Mouse (Mus musculus) neural tube, embryonic 15.5 days (tissue): ENCODE data around the gene Serpini2. TPM values are rescaled to one million over a fixed set of nuclear protein-coding genes. Genes with fewer than 3 reads are reported as not detected.

Experiments
- ATAC-seq: fragments of 200-750 bp; cut with Nextera tagmentation; 2 replicates; pipeline ENCODE4 v1.8.0; 2017; ENCODE audit warnings: mild to moderate bottlenecking, moderate TSS enrichment, moderate library complexity; ENCODE audit not compliant: low FRiP score
- H3K27ac ChIP-seq: fragments of 300-500 bp; sonication (generic); replicated peaks from 2 replicates; pipeline ENCODE4 v1.5.1; 2015; ENCODE audit warnings: mild to moderate bottlenecking, inconsistent platforms
- H3K27me3 ChIP-seq: fragments of 300-500 bp; sonication (generic); replicated peaks from 2 replicates; pipeline ENCODE4 v1.6.1; 2015; ENCODE audit warnings: inconsistent platforms
- H3K36me3 ChIP-seq: fragments of 300-500 bp; sonication (generic); 2 replicates; pipeline ENCODE4 v1.6.1; 2015; ENCODE audit warnings: inconsistent platforms
- H3K4me1 ChIP-seq: fragments of 300-500 bp; sonication (generic); 2 replicates; pipeline ENCODE4 v1.6.1; 2015; ENCODE audit warnings: inconsistent platforms
- H3K4me2 ChIP-seq: fragments of 300-500 bp; sonication (generic); 2 replicates; pipeline ENCODE4 v1.6.1; 2015; ENCODE audit warnings: inconsistent platforms, mild to moderate bottlenecking, moderate library complexity
- H3K4me3 ChIP-seq: fragments of 300-500 bp; sonication (generic); replicated peaks from 2 replicates; pipeline ENCODE4 v1.5.1; 2015; ENCODE audit warnings: mild to moderate bottlenecking, inconsistent platforms
- H3K9ac ChIP-seq: fragments of 300-500 bp; sonication (generic); replicated peaks from 2 replicates; pipeline ENCODE4 v1.6.1; 2015; ENCODE audit warnings: mild to moderate bottlenecking, inconsistent platforms
- H3K9me3 ChIP-seq: fragments of 300-500 bp; sonication (generic); replicated peaks from 2 replicates; pipeline ENCODE4 v1.6.1; 2016; ENCODE audit warnings: inconsistent platforms
- WGBS: fragments of 180-500 bp; shearing (Covaris S2); methylation state at CpG from one replicate; pipeline ENCODE4 v1.1.7; 2015; ENCODE audit warnings: mixed read lengths; 5-methylcytosine and 5-hydroxymethylcytosine counted together
- polyA plus RNA-seq: library from polyadenylated mRNA; unstranded; fragments of >200 nt; fragmentation: Nextera tagmentation; extraction: Ambion mirVana; gene quantifications from 2 replicates; pipeline ENCODE4 v1.2.1, GENCODE M21; 2015

Gene Serpini2
- polyA plus RNA-seq, 1 experiment from 2014 or later, result not detected

DNA sequence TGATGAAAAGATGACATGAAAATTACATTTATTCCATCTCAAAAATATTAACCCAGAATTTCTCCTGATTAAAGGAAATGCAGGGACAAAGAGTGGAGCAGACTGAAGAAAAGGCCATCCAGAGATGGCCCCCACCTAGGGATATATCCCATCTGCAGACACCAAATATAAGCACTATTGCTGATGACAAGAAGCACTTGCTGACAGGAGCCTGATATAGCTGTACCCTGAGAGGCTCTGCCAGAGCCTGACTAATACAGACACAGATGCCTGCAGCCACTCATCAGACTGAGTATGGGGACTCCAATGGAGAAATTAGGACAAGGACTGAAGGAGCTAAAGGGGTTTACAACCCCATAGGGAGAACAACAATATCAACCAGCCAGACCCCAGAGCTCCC is 5.2 kb upstream of the Serpini2 start:
- Histone ChIP-seq H3K4me1 (no peaks in the 10 kb centered on the region), H3K9ac (no peak overlapping the region), H3K4me3 (no peak overlapping the region), H3K27me3 (no peaks in the 10 kb centered on the region), H3K36me3 (no peaks in the 10 kb centered on the region), H3K27ac (no peak overlapping the region), H3K9me3 (no peaks in the 10 kb centered on the region), H3K4me2 (no peak overlapping the region)
- no peak for ATAC-seq

DNA sequence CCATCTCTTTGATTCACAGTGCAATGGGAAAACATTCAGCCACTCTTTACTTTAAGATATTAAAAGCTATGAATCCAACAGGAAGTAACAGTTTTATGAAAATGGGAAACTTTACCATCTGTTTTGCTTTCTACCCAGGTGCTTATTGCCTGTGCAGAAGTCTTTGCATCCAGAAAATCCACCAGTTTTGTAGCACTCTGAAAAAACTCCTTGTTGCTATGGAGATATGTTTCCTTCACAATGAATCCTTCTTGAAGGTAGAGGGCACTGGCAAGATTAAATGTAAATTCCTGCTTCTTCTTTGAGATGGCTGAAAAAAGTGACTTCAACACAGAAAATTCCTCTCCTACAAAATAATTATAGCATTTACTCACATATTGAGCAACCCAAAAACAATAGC is 10.5 kb downstream of the Serpini2 start:
- no peak overlapping the region for H3K9ac ChIP-seq
- H3K4me3 ChIP-seq, result no peak overlapping the region
- H3K27ac ChIP-seq, result no peak overlapping the region
- no peaks in the 10 kb centered on the region for H3K27me3 ChIP-seq
- no peaks in the 10 kb centered on the region for H3K36me3 ChIP-seq
- no peaks in the 10 kb centered on the region for H3K9me3 ChIP-seq
- no peak overlapping the region for H3K4me2 ChIP-seq
- no peak for ATAC-seq
- H3K4me1 ChIP-seq, result no peaks in the 10 kb centered on the region

DNA sequence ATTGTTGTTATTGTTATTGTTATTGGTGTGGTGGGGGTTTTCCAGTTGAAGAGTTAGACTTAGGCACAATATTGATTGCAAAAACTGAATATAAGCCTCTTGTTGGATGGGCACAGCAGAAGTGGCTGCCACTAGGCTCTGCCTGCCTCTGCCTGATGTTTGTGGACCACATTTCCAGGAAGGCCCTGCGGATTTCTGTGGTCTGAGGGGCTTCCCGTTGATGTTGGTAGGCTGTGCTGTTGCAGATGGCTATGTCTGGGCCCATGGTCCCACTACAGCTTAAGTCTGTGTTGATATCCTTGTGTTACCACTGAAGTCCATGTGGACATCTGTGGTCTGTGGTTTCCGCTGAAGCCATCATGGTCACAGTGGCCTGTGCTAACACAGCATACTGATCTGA is 50.2 kb downstream of the Serpini2 start:
- no peaks in the 10 kb centered on the region for H3K4me1 ChIP-seq
- no peaks in the 10 kb centered on the region for H3K36me3 ChIP-seq
- H3K4me2 ChIP-seq, result no peak overlapping the region
- H3K27me3 ChIP-seq, result no peaks in the 10 kb centered on the region
- WGBS, result 76% methylated on average over 3 of the region's 3 CpGs
- no peak overlapping the region for H3K27ac ChIP-seq
- H3K9me3 ChIP-seq, result no peaks in the 10 kb centered on the region
- no peak overlapping the region for H3K9ac ChIP-seq
- no peak for ATAC-seq
- H3K4me3 ChIP-seq, result no peak overlapping the region

GRCm38 (mm10) chr3:75219211-75219610 is 50.7 kb downstream of the Serpini2 start:
- no peak overlapping the region for H3K9ac ChIP-seq
- no peaks in the 10 kb centered on the region for H3K27me3 ChIP-seq
- H3K4me2 ChIP-seq, result no peak overlapping the region
- ATAC-seq, result peak; percentile 74; the same call in 1 of the 2 replicates
- H3K4me1 ChIP-seq, result no peaks in the 10 kb centered on the region
- no peak overlapping the region for H3K27ac ChIP-seq
- 16% methylated on average over 1 of the region's 1 CpGs for WGBS
- H3K4me3 ChIP-seq, result no peak overlapping the region
- H3K9me3 ChIP-seq, result no peaks in the 10 kb centered on the region
- H3K36me3 ChIP-seq, result no peaks in the 10 kb centered on the region

- Histone ChIP-seq H3K4me1 (no peaks in the 10 kb centered on the region), H3K27ac (no peak overlapping the region), H3K36me3 (no peaks in the 10 kb centered on the region), H3K9ac (no peak overlapping the region), H3K4me2 (no peak overlapping the region), H3K9me3 (no peaks in the 10 kb centered on the region), H3K4me3 (no peak overlapping the region), H3K27me3 (no peaks in the 10 kb centered on the region)
- 41% methylated on average over 12 of the region's 12 CpGs for WGBS
- ATAC-seq, result peak; percentile 35; the same call in 1 of the 2 replicates
These were observed 66.9 kb downstream of the Serpini2 start for GRCm38 (mm10) chr3:75202808-75203503.

Other genes starting within 250 kb of the Serpini2 start
- gene Zbbx, start 105.0 kb downstream of the Serpini2 start, polyA plus RNA-seq, result 0.34 and 0.56 TPM in 2 replicates
- gene Wdr49, start 212.1 kb upstream of the Serpini2 start, polyA plus RNA-seq, result 0.20 and 0.28 TPM in 2 replicates